Mouse (Mus musculus): Measurements from ENCODE around the gene Mdfic. TPM values are rescaled to one million over a fixed set of nuclear protein-coding genes. Genes with fewer than 3 reads are reported as not detected.

The Mdfic gene
- polyA plus RNA-seq, 1 experiment from 2014 or later: 8.3 TPM

- 52% methylated on average over 3 of the region's 3 CpGs for WGBS
- ATAC-seq (replicated peaks; ENCODE audit: low FRiP score, low TSS enrichment, low read depth): no peak
Measured at GRCm38 (mm10) chr6:15758394-15758793, 37.9 kb downstream of the Mdfic start.

GRCm38 (mm10) chr6:15760750-15761149 is 40.3 kb downstream of the Mdfic start:
- no peak overlapping the region for H3K4me3 ChIP-seq (ENCODE audit: low read depth, low read length)
- WGBS: 75% methylated on average over 6 of the region's 6 CpGs
- no peaks in the 10 kb centered on the region for H3K27me3 ChIP-seq (replicated peaks; ENCODE audit: control insufficient read depth, insufficient read depth, low read length)
- H3K4me1 ChIP-seq (replicated peaks; ENCODE audit: control insufficient read depth, insufficient read depth, low read length): 0 out of 2 replicates have a peak, but pooled peaks cover 10% of the 10 kb centered on the region
- no peak overlapping the region for H3K27ac ChIP-seq (ENCODE audit: low read depth)
- DNase-seq (ENCODE audit: low spot score): no peak
- H3K4me2 ChIP-seq (ENCODE audit: low read length): no peak overlapping the region
- no peak overlapping the region for H3K9ac ChIP-seq (ENCODE audit: low read length)
- no peaks in the 10 kb centered on the region for H3K9me3 ChIP-seq (ENCODE audit: control insufficient read depth, low read length)
- ATAC-seq (replicated peaks; ENCODE audit: low FRiP score, low TSS enrichment, low read depth): no peak
- H3K36me3 ChIP-seq (ENCODE audit: control insufficient read depth, insufficient read depth, low read length): no peaks in the 10 kb centered on the region

More at GRCm38 (mm10) chr6:15758394-15758793, 37.9 kb downstream of the Mdfic start:
- DNase-seq (ENCODE audit: low spot score): no peak
- Histone ChIP-seq H3K4me3 (ENCODE audit: low read depth, low read length) (no peak overlapping the region), H3K4me1 (replicated peaks; ENCODE audit: control insufficient read depth, insufficient read depth, low read length) (0 out of 2 replicates have a peak, but pooled peaks cover 9% of the 10 kb centered on the region), H3K4me2 (ENCODE audit: low read length) (no peak overlapping the region), H3K9ac (ENCODE audit: low read length) (no peak overlapping the region), H3K27ac (ENCODE audit: low read depth) (no peak overlapping the region), H3K36me3 (ENCODE audit: control insufficient read depth, insufficient read depth, low read length) (no peaks in the 10 kb centered on the region), H3K27me3 (replicated peaks; ENCODE audit: control insufficient read depth, insufficient read depth, low read length) (no peaks in the 10 kb centered on the region), H3K9me3 (ENCODE audit: control insufficient read depth, low read length) (no peaks in the 10 kb centered on the region)

GRCm38 (mm10) chr6:15764039-15764438 is 43.6 kb downstream of the Mdfic start:
- Histone ChIP-seq H3K9me3 (ENCODE audit: control insufficient read depth, low read length) (no peaks in the 10 kb centered on the region), H3K4me1 (replicated peaks; ENCODE audit: control insufficient read depth, insufficient read depth, low read length) (0 out of 2 replicates have a peak, but pooled peaks cover 10% of the 10 kb centered on the region), H3K27ac (ENCODE audit: low read depth) (no peak overlapping the region), H3K4me3 (ENCODE audit: low read depth, low read length) (no peak overlapping the region), H3K36me3 (ENCODE audit: control insufficient read depth, insufficient read depth, low read length) (no peaks in the 10 kb centered on the region), H3K4me2 (ENCODE audit: low read length) (no peak overlapping the region), H3K27me3 (replicated peaks; ENCODE audit: control insufficient read depth, insufficient read depth, low read length) (no peaks in the 10 kb centered on the region), H3K9ac (ENCODE audit: low read length) (no peak overlapping the region)
- ATAC-seq (replicated peaks; ENCODE audit: low FRiP score, low TSS enrichment, low read depth) (no peak), DNase-seq (ENCODE audit: low spot score) (no peak)
- WGBS: 73% methylated on average over 7 of the region's 7 CpGs

GRCm38 (mm10) chr6:15767460-15767859 is 47.0 kb downstream of the Mdfic start:
- no peak for ATAC-seq (replicated peaks; ENCODE audit: low FRiP score, low TSS enrichment, low read depth)
- Histone ChIP-seq H3K9ac (ENCODE audit: low read length) (no peak overlapping the region), H3K4me2 (ENCODE audit: low read length) (no peak overlapping the region), H3K4me3 (ENCODE audit: low read depth, low read length) (no peak overlapping the region), H3K27ac (ENCODE audit: low read depth) (no peak overlapping the region), H3K9me3 (ENCODE audit: control insufficient read depth, low read length) (no peaks in the 10 kb centered on the region), H3K27me3 (replicated peaks; ENCODE audit: control insufficient read depth, insufficient read depth, low read length) (no peaks in the 10 kb centered on the region), H3K36me3 (ENCODE audit: control insufficient read depth, insufficient read depth, low read length) (peaks cover 7% of the 10 kb centered on the region; the same call in 1 of the 2 replicates), H3K4me1 (replicated peaks; ENCODE audit: control insufficient read depth, insufficient read depth, low read length) (0 out of 2 replicates have a peak, but pooled peaks cover 4% of the 10 kb centered on the region)
- 91% methylated on average over 6 of the region's 6 CpGs for WGBS
- no peak for DNase-seq (ENCODE audit: low spot score)

DNA sequence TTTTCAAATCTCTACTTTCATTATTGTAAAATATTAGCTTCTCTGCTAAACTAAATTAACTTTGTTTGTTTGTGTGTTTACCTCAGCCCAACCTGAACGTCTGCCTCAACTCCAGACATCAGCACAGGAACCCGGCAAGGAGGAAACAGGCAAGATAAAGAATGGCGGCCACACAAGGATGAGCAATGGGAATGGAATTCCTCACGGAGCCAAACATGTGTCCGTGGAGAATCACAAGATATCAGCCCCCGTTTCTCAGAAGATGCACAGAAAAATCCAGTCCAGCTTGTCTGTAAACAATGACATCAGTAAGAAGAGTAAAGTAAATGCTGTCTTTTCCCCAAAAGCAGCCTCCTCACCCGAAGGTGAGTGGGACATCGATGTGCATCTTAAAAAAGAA is 49.7 kb downstream of the Mdfic start:
- H3K4me2 ChIP-seq (ENCODE audit: low read length): no peak overlapping the region
- H3K9me3 ChIP-seq (ENCODE audit: control insufficient read depth, low read length): no peaks in the 10 kb centered on the region
- no peak for ATAC-seq (replicated peaks; ENCODE audit: low FRiP score, low TSS enrichment, low read depth)
- H3K27me3 ChIP-seq (replicated peaks; ENCODE audit: control insufficient read depth, insufficient read depth, low read length): no peaks in the 10 kb centered on the region
- no peak overlapping the region for H3K27ac ChIP-seq (ENCODE audit: low read depth)
- H3K4me3 ChIP-seq (ENCODE audit: low read depth, low read length): no peak overlapping the region
- H3K36me3 ChIP-seq (ENCODE audit: control insufficient read depth, insufficient read depth, low read length): peaks cover 7% of the 10 kb centered on the region; the same call in 1 of the 2 replicates
- no peak for DNase-seq (ENCODE audit: low spot score)
- 36% methylated on average over 8 of the region's 8 CpGs for WGBS
- no peaks in the 10 kb centered on the region for H3K4me1 ChIP-seq (replicated peaks; ENCODE audit: control insufficient read depth, insufficient read depth, low read length)
- no peak overlapping the region for H3K9ac ChIP-seq (ENCODE audit: low read length)

- 86% methylated on average over 3 of the region's 3 CpGs for WGBS
- H3K4me1 ChIP-seq (replicated peaks; ENCODE audit: control insufficient read depth, insufficient read depth, low read length): no peaks in the 10 kb centered on the region
- no peaks in the 10 kb centered on the region for H3K36me3 ChIP-seq (ENCODE audit: control insufficient read depth, insufficient read depth, low read length)
Measured at GRCm38 (mm10) chr6:15777070-15777469, 56.6 kb downstream of the Mdfic start.

DNA sequence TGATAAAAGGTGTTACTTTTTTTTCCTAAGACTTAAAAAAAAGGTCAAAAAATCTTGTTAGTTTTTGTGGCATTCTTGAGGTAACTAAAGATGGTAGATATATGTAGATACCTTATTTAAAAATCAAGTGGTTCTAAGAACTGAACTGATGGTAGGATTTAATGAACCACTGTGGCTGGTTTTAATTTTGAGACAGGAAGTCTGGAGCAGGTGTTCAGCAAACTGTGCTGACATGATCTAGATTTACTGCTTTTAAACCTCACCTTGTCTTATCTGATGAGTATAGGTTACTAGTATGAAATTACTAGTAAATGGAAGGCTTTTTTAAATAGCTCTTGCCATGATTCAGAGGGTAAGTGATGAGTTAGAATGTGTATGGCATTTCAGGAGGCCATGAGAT is 59.7 kb downstream of the Mdfic start:
- no peak overlapping the region for H3K9ac ChIP-seq (ENCODE audit: low read length)
- DNase-seq (ENCODE audit: low spot score) (no peak), ATAC-seq (replicated peaks; ENCODE audit: low FRiP score, low TSS enrichment, low read depth) (no peak)
- no peak overlapping the region for H3K4me3 ChIP-seq (ENCODE audit: low read depth, low read length)
- H3K36me3 ChIP-seq (ENCODE audit: control insufficient read depth, insufficient read depth, low read length): no peaks in the 10 kb centered on the region
- H3K9me3 ChIP-seq (ENCODE audit: control insufficient read depth, low read length): no peaks in the 10 kb centered on the region
- H3K4me2 ChIP-seq (ENCODE audit: low read length): no peak overlapping the region
- no peaks in the 10 kb centered on the region for H3K4me1 ChIP-seq (replicated peaks; ENCODE audit: control insufficient read depth, insufficient read depth, low read length)
- no peak overlapping the region for H3K27ac ChIP-seq (ENCODE audit: low read depth)
- no peaks in the 10 kb centered on the region for H3K27me3 ChIP-seq (replicated peaks; ENCODE audit: control insufficient read depth, insufficient read depth, low read length)

More at GRCm38 (mm10) chr6:15777070-15777469, 56.6 kb downstream of the Mdfic start:
- no peak overlapping the region for H3K27ac ChIP-seq (ENCODE audit: low read depth)
- no peak overlapping the region for H3K9ac ChIP-seq (ENCODE audit: low read length)
- no peak for ATAC-seq (replicated peaks; ENCODE audit: low FRiP score, low TSS enrichment, low read depth)
- no peaks in the 10 kb centered on the region for H3K27me3 ChIP-seq (replicated peaks; ENCODE audit: control insufficient read depth, insufficient read depth, low read length)
- H3K9me3 ChIP-seq (ENCODE audit: control insufficient read depth, low read length): no peaks in the 10 kb centered on the region
- no peak overlapping the region for H3K4me3 ChIP-seq (ENCODE audit: low read depth, low read length)
- no peak overlapping the region for H3K4me2 ChIP-seq (ENCODE audit: low read length)
- DNase-seq (ENCODE audit: low spot score): no peak

GRCm38 (mm10) chr6:15780688-15781087 is 60.2 kb downstream of the Mdfic start:
- no peak for ATAC-seq (replicated peaks; ENCODE audit: low FRiP score, low TSS enrichment, low read depth)
- H3K27me3 ChIP-seq (replicated peaks; ENCODE audit: control insufficient read depth, insufficient read depth, low read length): no peaks in the 10 kb centered on the region
- H3K4me2 ChIP-seq (ENCODE audit: low read length): no peak overlapping the region
- no peaks in the 10 kb centered on the region for H3K36me3 ChIP-seq (ENCODE audit: control insufficient read depth, insufficient read depth, low read length)
- DNase-seq (ENCODE audit: low spot score): no peak
- 77% methylated on average over 2 of the region's 2 CpGs for WGBS
- no peaks in the 10 kb centered on the region for H3K4me1 ChIP-seq (replicated peaks; ENCODE audit: control insufficient read depth, insufficient read depth, low read length)
- H3K27ac ChIP-seq (ENCODE audit: low read depth): no peak overlapping the region
- no peak overlapping the region for H3K9ac ChIP-seq (ENCODE audit: low read length)
- H3K9me3 ChIP-seq (ENCODE audit: control insufficient read depth, low read length): no peaks in the 10 kb centered on the region
- H3K4me3 ChIP-seq (ENCODE audit: low read depth, low read length): no peak overlapping the region
